8 mouse cellular contexts compared by ENCODE assay signal in the genomic region with DNA sequence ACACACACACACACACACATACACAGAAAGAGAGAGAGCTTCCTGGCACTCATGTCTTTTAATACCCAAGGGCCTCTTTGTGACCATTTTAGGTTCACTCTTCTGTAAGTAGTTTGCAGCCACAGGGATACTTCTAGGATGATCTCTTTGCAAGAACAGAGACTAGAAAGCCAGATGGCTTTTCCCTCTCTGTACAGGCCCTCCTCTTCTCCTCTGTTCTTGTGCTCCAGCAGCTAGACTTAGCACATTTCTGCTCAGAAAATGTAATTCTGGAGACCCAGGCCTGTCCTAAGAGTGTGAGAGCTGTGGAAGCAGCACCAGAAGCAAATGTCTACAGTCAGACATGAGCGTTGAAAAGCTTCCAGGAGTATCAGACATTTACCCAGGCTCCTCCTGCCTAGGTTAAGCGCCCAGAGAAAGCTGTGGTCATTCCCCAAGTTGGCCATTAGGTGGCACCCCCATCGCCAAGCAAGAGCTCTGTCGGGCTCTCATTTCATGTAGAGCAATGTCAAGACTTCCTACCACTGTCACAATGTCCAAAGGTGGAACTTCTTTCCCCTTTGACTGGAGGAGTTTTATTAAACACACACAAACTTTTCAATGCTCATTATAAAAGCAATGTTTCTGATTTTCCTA. TPM values are rescaled to one million over a fixed set of nuclear protein-coding genes. Genes with fewer than 3 reads are reported as not detected.
DNase-seq lines count a peak whose midpoint lies in the region; ATAC-seq and TF ChIP-seq lines count a peak whose summit lies in the region.

No protein-coding gene starts in this region.

- no peaks in the 10 kb centered on the region for H3K4me1 ChIP-seq in embryonic facial prominence, embryonic 15.5 days
- H3K4me1 ChIP-seq in heart, embryonic 10.5 days, result peaks cover 23% of the 10 kb centered on the region; the same call in 1 of the 2 replicates
- peaks cover 7% of the 10 kb centered on the region; the same call in 1 of the 2 replicates for H3K4me1 ChIP-seq in kidney, embryonic 15.5 days
- H3K4me1 ChIP-seq in limb, embryonic 14.5 days (ENCODE audit: control insufficient read depth, insufficient read depth, low read length), result no peaks in the 10 kb centered on the region

- DNase-seq in B cell, adult 2 months, result peak; percentile 69 to 70
- peak; percentile 81 to 87 for DNase-seq in adrenal gland, postnatal 36 days
- DNase-seq in heart, embryonic 10.5 days (ENCODE audit: low spot score), result peak; percentile 84
- DNase-seq in limb, embryonic 14.5 days (ENCODE audit: low spot score), result peak; percentile 82
- DNase-seq in natural killer cell, adult 2 months (ENCODE audit: low spot score in 2 of 2), result peak; percentile 50 to 61
- peak; percentile 72 for DNase-seq in splenic B cell, adult 2 months (ENCODE audit: low read depth, low spot score)

- no peak overlapping the region for H3K4me2 ChIP-seq in embryonic facial prominence, embryonic 15.5 days (replicated peaks)
- no peak overlapping the region for H3K4me2 ChIP-seq in kidney, embryonic 15.5 days
- no peak overlapping the region for H3K4me2 ChIP-seq in limb, embryonic 14.5 days (replicated peaks; ENCODE audit: low read depth, low read length, severe bottlenecking)

- H3K4me3 ChIP-seq in embryonic facial prominence, embryonic 15.5 days (replicated peaks), result no peak overlapping the region
- H3K4me3 ChIP-seq in heart, embryonic 10.5 days, result no peak overlapping the region
- H3K4me3 ChIP-seq in kidney, embryonic 15.5 days (replicated peaks), result no peak overlapping the region
- no peak overlapping the region for H3K4me3 ChIP-seq in limb, embryonic 14.5 days (replicated peaks; ENCODE audit: low read length)

- no peak overlapping the region for H3K9ac ChIP-seq in embryonic facial prominence, embryonic 15.5 days
- H3K9ac ChIP-seq in kidney, embryonic 15.5 days, result no peak overlapping the region
- H3K9ac ChIP-seq in limb, embryonic 14.5 days (ENCODE audit: low read depth, low read length, severe bottlenecking), result no peak overlapping the region

- TF ChIP-seq POLR2A in limb, embryonic 14.5 days (IDR thresholded peaks at IDR 0.05; ENCODE audit: borderline replicate concordance, extremely low read depth, insufficient read depth, insufficient read length), result no peak

- H3K27me3 ChIP-seq in embryonic facial prominence, embryonic 15.5 days, result no peaks in the 10 kb centered on the region
- H3K27me3 ChIP-seq in heart, embryonic 10.5 days (ENCODE audit: insufficient read depth, poor library complexity, severe bottlenecking), result no peaks in the 10 kb centered on the region
- no peaks in the 10 kb centered on the region for H3K27me3 ChIP-seq in kidney, embryonic 15.5 days
- H3K27me3 ChIP-seq in limb, embryonic 14.5 days (ENCODE audit: control insufficient read depth, insufficient read depth, low read length), result no peaks in the 10 kb centered on the region
- H3K27me3 ChIP-seq in splenic B cell, adult 2 months (ENCODE audit: control insufficient read depth, insufficient read depth, low read length, poor library complexity, severe bottlenecking), result no peaks in the 10 kb centered on the region

- WGBS in embryonic facial prominence, embryonic 15.5 days, result 6% methylated on average over 4 of the region's 4 CpGs
- 4% methylated on average over 4 of the region's 4 CpGs for WGBS in heart, embryonic 10.5 days
- WGBS in kidney, embryonic 15.5 days, result 8% methylated on average over 4 of the region's 4 CpGs
- 7% methylated on average over 4 of the region's 4 CpGs for WGBS in limb, embryonic 14.5 days

- ATAC-seq in embryonic facial prominence, embryonic 15.5 days (ENCODE audit: insufficient number of reproducible peaks, low FRiP score, low TSS enrichment, low read depth), result peak; percentile 48; the same call in 1 of the 2 replicates
- peak; percentile 86 for ATAC-seq in kidney, embryonic 15.5 days (replicated peaks; ENCODE audit: low FRiP score)
- ATAC-seq in limb, embryonic 14.5 days (ENCODE audit: low FRiP score, low read depth), result peak; percentile 68

- H3K36me3 ChIP-seq in embryonic facial prominence, embryonic 15.5 days, result no peaks in the 10 kb centered on the region
- H3K36me3 ChIP-seq in heart, embryonic 10.5 days, result no peaks in the 10 kb centered on the region
- no peaks in the 10 kb centered on the region for H3K36me3 ChIP-seq in kidney, embryonic 15.5 days
- no peaks in the 10 kb centered on the region for H3K36me3 ChIP-seq in limb, embryonic 14.5 days (ENCODE audit: control insufficient read depth, insufficient read depth, low read length)
- H3K36me3 ChIP-seq in splenic B cell, adult 2 months (ENCODE audit: control insufficient read depth, insufficient read depth, low read length, poor library complexity, severe bottlenecking), result no peaks in the 10 kb centered on the region

- no peak overlapping the region for H3K27ac ChIP-seq in embryonic facial prominence, embryonic 15.5 days (replicated peaks)
- peak overlapping the region; percentile 1; the same call in 1 of the 2 replicates for H3K27ac ChIP-seq in heart, embryonic 10.5 days
- no peak overlapping the region for H3K27ac ChIP-seq in kidney, embryonic 15.5 days
- H3K27ac ChIP-seq in limb, embryonic 14.5 days (replicated peaks; ENCODE audit: low read depth, low read length), result no peak overlapping the region

- no peaks in the 10 kb centered on the region for H3K9me3 ChIP-seq in embryonic facial prominence, embryonic 15.5 days (replicated peaks)
- H3K9me3 ChIP-seq in heart, embryonic 10.5 days, result no peaks in the 10 kb centered on the region
- H3K9me3 ChIP-seq in kidney, embryonic 15.5 days (replicated peaks), result no peaks in the 10 kb centered on the region
- no peaks in the 10 kb centered on the region for H3K9me3 ChIP-seq in limb, embryonic 14.5 days (ENCODE audit: control insufficient read depth, low read length)

RNA-seq across cellular contexts. Expression of gene Cwc15, which starts 23.1 kb away (rescaled TPM):
- total RNA-seq in adrenal gland, postnatal 36 days (2021), result 100 to 1,000 TPM; 110 to 143 TPM
- polyA plus RNA-seq in embryonic facial prominence, embryonic 15.5 days (2015; fragmentation: Nextera tagmentation; extraction: Ambion mirVana), result 144 and 152 TPM in 2 replicates
- polyA plus RNA-seq in heart, embryonic 10.5 days (2016; fragmentation: Nextera tagmentation; extraction: Ambion mirVana), result 134 and 161 TPM in 2 replicates
- polyA plus RNA-seq in kidney, embryonic 15.5 days (2015; fragmentation: Nextera tagmentation; extraction: Ambion mirVana), result 169 and 171 TPM in 2 replicates
- 41.8 and 94.6 TPM in 2 replicates for polyA plus RNA-seq in limb, embryonic 14.5 days (2012; rRNA removed)
- polyA plus RNA-seq in limb, embryonic 14.5 days (2014; fragmentation: Nextera tagmentation; extraction: Ambion mirVana), result 138 and 146 TPM in 2 replicates

RNA-seq across cellular contexts. Expression of gene Kdm4d, which starts 23.2 kb away (rescaled TPM):
- total RNA-seq in adrenal gland, postnatal 36 days (2021), result under 1 TPM; 0.23 to 0.53 TPM
- polyA plus RNA-seq in embryonic facial prominence, embryonic 15.5 days (2015; fragmentation: Nextera tagmentation; extraction: Ambion mirVana), result 0.55 and 0.85 TPM in 2 replicates
- 0.06 TPM in 1 of 2 replicates, not detected in the other for polyA plus RNA-seq in heart, embryonic 10.5 days (2016; fragmentation: Nextera tagmentation; extraction: Ambion mirVana)
- polyA plus RNA-seq in kidney, embryonic 15.5 days (2015; fragmentation: Nextera tagmentation; extraction: Ambion mirVana), result 0.24 and 0.34 TPM in 2 replicates
- polyA plus RNA-seq in limb, embryonic 14.5 days (2012; rRNA removed), result 0.20 and 0.35 TPM in 2 replicates
- 0.21 and 0.63 TPM in 2 replicates for polyA plus RNA-seq in limb, embryonic 14.5 days (2014; fragmentation: Nextera tagmentation; extraction: Ambion mirVana)
